Mouse (Mus musculus) lung, embryonic 14.5 days (tissue): ENCODE measurements around the gene Tmem177. TPM values are rescaled to one million over a fixed set of nuclear protein-coding genes. Genes with fewer than 3 reads are reported as not detected.

ENCODE experiments used
- ATAC-seq: fragments of 200-750 bp; cut with Nextera tagmentation; 2 replicates; pipeline ENCODE4 v1.8.0; 2017; ENCODE audit warnings: mild to moderate bottlenecking, moderate TSS enrichment, moderate library complexity; ENCODE audit not compliant: insufficient read depth
- DNase-seq: peaks from one replicate; pipeline ENCODE4 v3.0.0-alpha.2; 2015
- H3K27ac ChIP-seq: fragments of 300-500 bp; sonication (generic); 2 replicates; pipeline ENCODE4 v1.5.1; 2014; ENCODE audit warnings: low read depth, mild to moderate bottlenecking, moderate library complexity
- H3K27me3 ChIP-seq: fragments of 300-500 bp; sonication (generic); 2 replicates; pipeline ENCODE4 v1.6.1; 2014; ENCODE audit warnings: low read length, control low read depth; ENCODE audit not compliant: insufficient read depth
- H3K36me3 ChIP-seq: fragments of 300-500 bp; sonication (generic); 2 replicates; pipeline ENCODE4 v1.6.1; 2014; ENCODE audit warnings: control low read depth; ENCODE audit not compliant: insufficient read depth
- H3K4me1 ChIP-seq: fragments of 300-500 bp; sonication (generic); 2 replicates; pipeline ENCODE4 v1.6.1; 2014; ENCODE audit warnings: antibody characterized with exemption, control low read depth; ENCODE audit not compliant: insufficient read depth
- H3K4me2 ChIP-seq: fragments of 300-500 bp; sonication (generic); 2 replicates; pipeline ENCODE4 v1.6.1; 2014; ENCODE audit warnings: mild to moderate bottlenecking
- H3K4me3 ChIP-seq: fragments of 300-500 bp; sonication (generic); 2 replicates; pipeline ENCODE4 v1.5.1; 2014; ENCODE audit warnings: low read depth, low read length
- H3K9ac ChIP-seq: fragments of 300-500 bp; sonication (generic); 2 replicates; pipeline ENCODE4 v1.6.1; 2014
- H3K9me3 ChIP-seq: fragments of 300-500 bp; sonication (generic); 2 replicates; pipeline ENCODE4 v1.6.1; 2016; ENCODE audit warnings: low read depth, low read length, control low read depth
- CTCF ChIP-seq: IDR thresholded peaks from 2 replicates; pipeline ENCODE4 v1.5.1; 2016; ENCODE audit warnings: antibody characterized with exemption, low read depth
- WGBS: fragments of 180-500 bp; shearing (Covaris S2); extraction: QIAGEN DNeasy Blood & Tissue Kit; methylation state at CpG from one replicate; pipeline ENCODE4 v1.1.7; 2014; 5-methylcytosine and 5-hydroxymethylcytosine counted together
- polyA plus RNA-seq: library from polyadenylated mRNA; unstranded; fragments of >200 nt; fragmentation: Nextera tagmentation; extraction: Ambion mirVana; gene quantifications from 2 replicates; pipeline ENCODE4 v1.2.1, GENCODE M21; 2014

Gene Tmem177
- polyA plus RNA-seq: 6.4 and 8.4 TPM in 2 replicates

DNA sequence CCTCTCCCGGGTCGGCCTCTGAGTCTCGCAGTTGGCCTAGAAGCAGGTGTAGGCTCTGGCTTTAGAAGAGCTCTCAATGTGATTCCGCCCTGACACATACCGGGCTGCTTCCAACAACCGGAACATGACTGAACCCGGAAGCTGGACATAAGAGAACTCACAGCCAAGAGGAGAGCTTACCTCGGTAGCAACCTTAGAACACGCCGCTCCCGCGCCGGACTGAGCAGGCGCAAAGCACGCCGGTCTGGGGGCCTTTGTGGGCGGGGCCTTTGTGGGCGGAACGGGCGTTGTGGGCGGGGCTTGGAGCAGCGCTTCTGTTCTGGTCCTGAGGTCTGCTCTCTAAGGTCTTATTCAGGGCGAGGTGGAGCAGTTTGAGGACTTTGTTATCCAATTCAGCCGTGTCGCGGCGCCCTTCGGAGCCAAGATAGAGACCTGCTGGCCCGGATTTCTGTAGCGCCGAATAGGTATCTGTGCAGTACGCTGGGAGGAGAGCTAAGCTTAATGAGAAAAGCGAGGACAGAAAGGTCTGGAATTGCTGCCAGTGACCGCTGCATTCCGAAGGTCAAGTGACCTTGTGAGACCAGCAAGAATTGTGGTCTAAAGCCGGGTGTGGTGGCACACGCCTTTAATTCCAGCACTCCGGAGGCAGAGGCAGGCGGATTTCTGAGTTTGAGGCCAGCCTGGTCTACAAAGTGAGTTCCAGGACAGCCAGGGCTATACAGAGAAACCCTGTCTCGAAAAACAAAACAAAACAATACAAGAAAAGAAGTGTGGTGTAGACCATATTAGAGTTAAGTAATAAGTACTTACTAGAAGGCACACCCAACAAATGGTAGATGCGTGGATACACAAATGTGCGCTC lies at the start of gene Tmem177:
Tmem177 (minus strand) TSS at position 256 of the 862 bp plus-strand sequence.
- no peaks in the 10 kb centered on the region for H3K9me3 ChIP-seq
- WGBS: 11% methylated on average over 42 of the region's 42 CpGs
- no peaks in the 10 kb centered on the region for H3K27me3 ChIP-seq
- peaks cover 8% of the 10 kb centered on the region; the same call in 1 of the 2 replicates for H3K36me3 ChIP-seq
- peak within 1 kb of the TSS; percentile 56 for H3K9ac ChIP-seq
- no peak within 1 kb of the TSS for H3K27ac ChIP-seq
- peak within 1 kb of the TSS; percentile 60 for H3K4me2 ChIP-seq
- H3K4me3 ChIP-seq: peak within 1 kb of the TSS; percentile 49
- no peak for TF ChIP-seq CTCF
- no peaks in the 10 kb centered on the region for H3K4me1 ChIP-seq
- DNase-seq (peak; percentile 95), ATAC-seq (peak; percentile 95)

DNA sequence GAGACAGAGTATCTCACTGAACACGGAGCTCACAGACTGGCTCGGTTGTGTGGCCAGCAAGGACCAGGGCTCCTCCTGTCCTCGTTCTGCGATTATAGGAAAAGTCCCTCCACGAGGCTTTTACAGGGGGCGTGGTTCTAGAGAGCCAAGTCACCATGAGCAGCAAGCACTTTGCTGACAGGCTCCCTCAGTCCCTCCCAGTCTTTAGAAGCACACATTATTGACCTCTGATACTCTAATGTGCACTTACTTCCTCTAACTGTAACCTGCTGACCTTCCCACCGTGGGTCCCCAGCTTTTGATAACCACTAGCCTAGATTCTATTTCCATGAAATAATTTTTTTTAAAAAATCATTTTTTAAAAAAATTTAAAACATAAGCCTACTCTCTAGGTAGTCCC lies 46.9 kb upstream of the Tmem177 start:
- no peak for TF ChIP-seq CTCF
- no peaks in the 10 kb centered on the region for H3K9me3 ChIP-seq
- WGBS: 37% methylated on average over 7 of the region's 7 CpGs
- ATAC-seq: peak; percentile 8; the same call in 1 of the 2 replicates
- H3K27ac ChIP-seq: no peak overlapping the region
- H3K4me3 ChIP-seq: no peak overlapping the region
- no peak overlapping the region for H3K9ac ChIP-seq
- H3K4me2 ChIP-seq: no peak overlapping the region
- no peaks in the 10 kb centered on the region for H3K27me3 ChIP-seq
- no peaks in the 10 kb centered on the region for H3K36me3 ChIP-seq
- no peaks in the 10 kb centered on the region for H3K4me1 ChIP-seq
- no peak for DNase-seq

DNA sequence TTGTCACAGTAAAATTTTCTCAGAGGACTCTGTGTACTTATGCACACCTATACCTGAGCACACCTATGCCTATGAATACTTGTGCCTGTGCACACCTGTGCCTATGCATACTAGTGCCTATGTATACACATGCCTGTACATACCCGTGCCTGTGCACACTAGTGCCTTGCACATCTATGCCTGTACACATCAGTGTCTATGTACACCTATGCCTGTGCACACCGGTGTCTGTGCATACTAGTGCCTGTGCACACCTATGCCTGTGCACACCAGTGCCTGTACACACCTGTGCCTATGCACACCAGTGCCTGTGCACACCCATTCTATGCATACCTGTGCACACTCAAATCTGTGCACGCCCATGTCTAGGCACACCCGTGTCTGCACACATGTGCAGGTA lies 46.5 kb upstream of the Tmem177 start:
- DNase-seq (no peak), ATAC-seq (peak; percentile 14; the same call in 1 of the 2 replicates)
- 78% methylated on average over 4 of the region's 4 CpGs for WGBS
- TF ChIP-seq CTCF: no peak
- Histone ChIP-seq H3K9ac (no peak overlapping the region), H3K36me3 (no peaks in the 10 kb centered on the region), H3K4me1 (no peaks in the 10 kb centered on the region), H3K27me3 (no peaks in the 10 kb centered on the region), H3K27ac (no peak overlapping the region), H3K9me3 (no peaks in the 10 kb centered on the region), H3K4me3 (no peak overlapping the region), H3K4me2 (no peak overlapping the region)

DNA sequence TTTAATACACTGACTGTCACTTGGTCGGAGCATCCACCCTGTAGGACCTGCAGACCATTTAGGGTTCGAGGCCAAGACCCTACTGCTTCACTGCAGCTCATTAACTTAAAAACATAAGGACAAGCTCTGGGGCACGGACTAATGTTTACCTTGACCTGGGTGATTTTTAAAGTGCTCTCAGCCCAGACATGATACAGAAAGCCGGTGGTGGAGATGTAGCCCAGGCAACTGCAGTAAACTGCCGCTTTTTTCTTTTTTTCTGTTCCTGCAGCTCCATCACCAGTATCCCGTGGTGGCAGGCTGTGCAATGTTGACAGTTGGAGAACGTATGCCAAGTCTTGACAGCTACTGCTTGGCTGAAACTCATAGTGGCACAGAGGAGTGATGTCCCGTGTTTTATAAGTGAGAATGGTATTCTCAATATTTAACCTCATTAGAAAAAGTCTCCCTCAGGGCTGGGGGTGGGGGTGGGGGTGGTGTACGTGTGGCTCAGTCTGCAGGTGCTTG lies 44.8 kb upstream of the Tmem177 start:
- DNase-seq (no peak), ATAC-seq (no peak)
- no peaks in the 10 kb centered on the region for H3K27me3 ChIP-seq
- H3K4me1 ChIP-seq: no peaks in the 10 kb centered on the region
- H3K9me3 ChIP-seq: no peaks in the 10 kb centered on the region
- H3K27ac ChIP-seq: no peak overlapping the region
- TF ChIP-seq CTCF: no peak
- H3K9ac ChIP-seq: no peak overlapping the region
- H3K4me3 ChIP-seq: no peak overlapping the region
- 33% methylated on average over 9 of the region's 9 CpGs for WGBS
- no peak overlapping the region for H3K4me2 ChIP-seq
- no peaks in the 10 kb centered on the region for H3K36me3 ChIP-seq

DNA sequence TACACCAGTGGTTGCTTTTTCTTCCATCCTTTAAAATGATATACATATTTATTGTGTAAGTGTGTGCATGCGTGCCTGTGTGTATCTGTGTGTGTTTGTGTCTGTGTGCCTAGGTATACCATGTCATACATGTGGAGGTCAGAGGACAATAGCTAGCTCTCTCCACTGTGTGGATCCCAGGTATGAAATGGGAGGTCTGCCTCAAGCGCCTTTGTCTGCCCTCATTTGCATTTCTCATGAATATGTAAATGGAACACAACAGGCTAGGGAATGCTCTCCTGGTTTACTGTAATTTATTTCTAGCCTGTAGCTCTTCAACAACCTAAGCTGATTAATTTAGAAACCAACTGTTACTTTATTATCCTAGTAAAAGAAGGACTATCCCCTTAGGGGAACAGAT lies 41.7 kb upstream of the Tmem177 start:
- Histone ChIP-seq H3K9me3 (no peaks in the 10 kb centered on the region), H3K9ac (no peak overlapping the region), H3K4me2 (no peak overlapping the region), H3K27ac (no peak overlapping the region), H3K27me3 (no peaks in the 10 kb centered on the region), H3K4me1 (no peaks in the 10 kb centered on the region), H3K36me3 (no peaks in the 10 kb centered on the region), H3K4me3 (no peak overlapping the region)
- 69% methylated on average over 2 of the region's 2 CpGs for WGBS
- DNase-seq (no peak), ATAC-seq (no peak)
- no peak for TF ChIP-seq CTCF

DNA sequence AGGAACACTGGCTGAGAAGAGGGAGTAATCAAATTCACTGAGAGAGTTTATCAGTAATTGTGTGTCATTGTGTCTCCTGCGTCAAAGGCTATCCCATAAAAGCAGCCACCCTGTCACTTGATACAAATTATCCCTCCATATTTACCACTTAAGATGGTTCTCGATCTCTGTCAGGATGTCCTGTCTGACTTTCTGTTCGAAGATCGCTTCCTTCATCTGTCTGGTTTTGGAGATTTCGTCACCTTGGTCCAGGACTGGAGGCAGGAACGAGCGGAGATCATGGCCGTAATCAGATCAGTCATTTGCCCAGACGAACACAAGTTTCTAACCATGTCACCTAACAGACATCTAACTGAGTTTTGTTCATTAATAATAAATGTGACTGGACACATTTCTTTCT lies 40.4 kb upstream of the Tmem177 start:
- TF ChIP-seq CTCF: no peak
- WGBS: 74% methylated on average over 9 of the region's 9 CpGs
- H3K27ac ChIP-seq: no peak overlapping the region
- H3K4me3 ChIP-seq: no peak overlapping the region
- DNase-seq (no peak), ATAC-seq (no peak)
- H3K9ac ChIP-seq: no peak overlapping the region
- H3K9me3 ChIP-seq: no peaks in the 10 kb centered on the region
- H3K4me1 ChIP-seq: no peaks in the 10 kb centered on the region
- H3K36me3 ChIP-seq: no peaks in the 10 kb centered on the region
- no peaks in the 10 kb centered on the region for H3K27me3 ChIP-seq
- no peak overlapping the region for H3K4me2 ChIP-seq

DNA sequence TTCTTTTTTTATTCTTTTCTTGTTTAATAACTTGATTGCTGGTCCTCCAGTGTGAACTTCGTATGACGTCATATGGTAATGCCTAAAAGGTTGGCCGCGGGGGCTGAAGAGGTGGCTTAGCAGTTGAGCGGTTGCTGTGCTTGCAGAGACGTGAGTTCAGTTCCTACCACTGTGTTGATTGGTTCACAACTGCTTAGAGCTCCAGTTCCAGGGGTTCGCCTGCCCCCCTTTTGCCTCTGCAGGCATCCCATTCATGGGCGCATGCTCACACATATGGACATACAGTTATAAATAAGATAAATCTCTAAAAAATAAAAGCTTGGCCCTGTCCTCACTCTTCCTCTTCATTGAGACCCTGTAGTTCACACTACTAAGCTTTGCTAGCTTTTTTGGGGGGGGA lies 37.1 kb upstream of the Tmem177 start:
- Histone ChIP-seq H3K27ac (no peak overlapping the region), H3K36me3 (no peaks in the 10 kb centered on the region), H3K27me3 (no peaks in the 10 kb centered on the region), H3K9ac (no peak overlapping the region), H3K4me3 (no peak overlapping the region), H3K9me3 (no peaks in the 10 kb centered on the region), H3K4me1 (no peaks in the 10 kb centered on the region), H3K4me2 (no peak overlapping the region)
- DNase-seq (no peak), ATAC-seq (no peak)
- no peak for TF ChIP-seq CTCF
- WGBS: 87% methylated on average over 8 of the region's 8 CpGs
